Mouse (Mus musculus) forebrain, embryonic 10.5 days (tissue): Measurements from ENCODE around the gene Gnas. TPM values are rescaled to one million over a fixed set of nuclear protein-coding genes. Genes with fewer than 3 reads are reported as not detected.
"Not testable (repeated sequence)": the region's sequence is repeated elsewhere in the genome, so short reads cannot be mapped to it uniquely, and the experiment has no call there.

Experiments used
- DNase-seq: peaks from one replicate; pipeline ENCODE4 v3.0.0-alpha.2; 2017; ENCODE audit warnings: low spot score; ENCODE audit errors: extremely low spot score
- H3K27ac ChIP-seq: fragments of 300-500 bp; sonication (generic); 2 replicates; pipeline ENCODE4 v1.5.1; 2016; ENCODE audit warnings: mild to moderate bottlenecking
- H3K27me3 ChIP-seq: fragments of 300-500 bp; sonication (generic); 2 replicates; pipeline ENCODE4 v1.6.1; 2016; ENCODE audit warnings: mild to moderate bottlenecking; ENCODE audit not compliant: poor library complexity, severe bottlenecking
- H3K36me3 ChIP-seq: fragments of 300-500 bp; sonication (generic); replicated peaks from 2 replicates; pipeline ENCODE4 v1.6.1; 2016; ENCODE audit warnings: mild to moderate bottlenecking, moderate library complexity
- H3K4me1 ChIP-seq: fragments of 300-500 bp; sonication (generic); 2 replicates; pipeline ENCODE4 v1.6.1; 2016
- H3K4me3 ChIP-seq: fragments of 300-500 bp; sonication (generic); 2 replicates; pipeline ENCODE4 v1.5.1; 2016; ENCODE audit warnings: mild to moderate bottlenecking, moderate library complexity
- H3K9me3 ChIP-seq: fragments of 300-500 bp; sonication (generic); 2 replicates; pipeline ENCODE4 v1.6.1; 2016; ENCODE audit warnings: mild to moderate bottlenecking, moderate library complexity
- WGBS: fragments of 180-500 bp; shearing (Covaris S2); methylation state at CpG from one replicate; pipeline ENCODE4 v1.1.7; 2016; 5-methylcytosine and 5-hydroxymethylcytosine counted together
- polyA plus RNA-seq: library from polyadenylated mRNA; unstranded; fragments of >200 nt; fragmentation: Nextera tagmentation; extraction: Ambion mirVana; gene quantifications from 2 replicates; pipeline ENCODE4 v1.2.1, GENCODE M21; 2016

Gnas gene
- polyA plus RNA-seq, 1 experiment from 2014 or later = 880 TPM

DNA sequence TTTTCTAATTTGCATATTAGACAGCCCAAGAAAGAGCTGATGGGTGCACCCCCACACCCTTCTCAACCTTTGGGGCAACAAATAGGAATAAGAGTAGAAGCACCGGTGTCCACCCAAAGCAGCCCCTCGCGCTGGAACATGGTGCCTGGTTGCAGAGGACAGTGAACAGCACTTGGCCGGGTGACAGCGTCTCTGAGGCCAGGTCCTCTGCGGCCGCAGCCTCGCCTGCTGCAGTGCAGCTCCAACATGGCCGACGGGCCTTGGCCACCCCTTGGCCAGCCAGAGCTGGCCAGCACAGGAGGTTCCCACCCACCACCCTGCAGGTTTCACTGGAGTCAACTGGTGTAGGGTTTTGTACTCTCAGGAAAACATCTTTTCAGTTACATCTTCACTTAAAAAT, 50.3 kb downstream of the Gnas start:
- Histone ChIP-seq H3K9me3 (no peaks in the 10 kb centered on the region), H3K4me1 (peaks cover 61% of the 10 kb centered on the region), H3K27ac (no peak overlapping the region), H3K36me3 (peaks cover 49% of the 10 kb centered on the region), H3K27me3 (no peaks in the 10 kb centered on the region), H3K4me3 (no peak overlapping the region)
- no peak for DNase-seq
- 86% methylated on average over 10 of the region's 10 CpGs for WGBS

DNA sequence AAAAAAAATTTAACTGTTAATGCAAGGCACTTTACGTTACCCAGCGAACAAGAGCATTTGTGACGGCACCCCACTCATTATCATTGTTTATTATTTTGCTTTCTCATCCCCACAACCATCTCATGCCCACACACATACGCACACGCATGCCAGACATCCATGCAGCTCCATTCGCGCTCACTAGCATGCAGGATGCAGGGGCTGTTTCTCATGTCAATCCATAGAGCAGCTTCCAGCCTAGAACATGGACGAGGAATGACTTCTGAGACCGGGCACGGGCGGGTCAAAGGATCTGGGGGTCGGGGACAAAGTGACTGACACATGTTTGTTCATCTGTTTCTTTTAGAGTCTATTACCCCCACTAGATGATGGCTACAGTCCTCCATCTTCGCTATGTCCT, 53.2 kb downstream of the Gnas start:
- Histone ChIP-seq H3K27ac (no peak overlapping the region), H3K27me3 (no peaks in the 10 kb centered on the region), H3K4me1 (peaks cover 57% of the 10 kb centered on the region), H3K36me3 (peaks cover 77% of the 10 kb centered on the region), H3K9me3 (no peaks in the 10 kb centered on the region), H3K4me3 (no peak overlapping the region)
- 92% methylated on average over 13 of the region's 13 CpGs for WGBS
- no peak for DNase-seq

DNA sequence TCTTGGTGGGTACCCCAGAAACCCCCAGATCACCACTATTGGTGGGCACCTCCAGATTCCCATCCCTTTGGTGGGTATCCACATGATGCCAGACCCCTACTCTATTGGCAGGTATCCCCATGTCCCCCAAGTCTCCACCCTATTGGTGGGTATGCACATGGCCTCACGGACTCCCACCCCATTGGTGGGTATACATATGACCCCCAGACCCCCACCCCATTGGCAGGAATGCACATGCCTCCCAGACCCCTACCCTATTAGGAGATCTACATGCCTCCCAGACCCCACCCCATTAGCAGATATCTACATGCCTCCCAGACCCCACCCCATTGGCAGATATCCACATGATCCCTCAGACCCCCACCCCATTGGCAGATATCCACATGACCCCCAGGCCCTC, 55.6 kb downstream of the Gnas start:
- no peaks in the 10 kb centered on the region for H3K27me3 ChIP-seq
- DNase-seq = no peak
- no peak overlapping the region for H3K4me3 ChIP-seq
- H3K27ac ChIP-seq = no peak overlapping the region
- H3K4me1 ChIP-seq = peaks cover 51% of the 10 kb centered on the region
- peaks cover 92% of the 10 kb centered on the region for H3K36me3 ChIP-seq
- WGBS = 100% methylated on average over 1 of the region's 1 CpGs
- no peaks in the 10 kb centered on the region; the same call in 1 of the 2 replicates for H3K9me3 ChIP-seq

DNA sequence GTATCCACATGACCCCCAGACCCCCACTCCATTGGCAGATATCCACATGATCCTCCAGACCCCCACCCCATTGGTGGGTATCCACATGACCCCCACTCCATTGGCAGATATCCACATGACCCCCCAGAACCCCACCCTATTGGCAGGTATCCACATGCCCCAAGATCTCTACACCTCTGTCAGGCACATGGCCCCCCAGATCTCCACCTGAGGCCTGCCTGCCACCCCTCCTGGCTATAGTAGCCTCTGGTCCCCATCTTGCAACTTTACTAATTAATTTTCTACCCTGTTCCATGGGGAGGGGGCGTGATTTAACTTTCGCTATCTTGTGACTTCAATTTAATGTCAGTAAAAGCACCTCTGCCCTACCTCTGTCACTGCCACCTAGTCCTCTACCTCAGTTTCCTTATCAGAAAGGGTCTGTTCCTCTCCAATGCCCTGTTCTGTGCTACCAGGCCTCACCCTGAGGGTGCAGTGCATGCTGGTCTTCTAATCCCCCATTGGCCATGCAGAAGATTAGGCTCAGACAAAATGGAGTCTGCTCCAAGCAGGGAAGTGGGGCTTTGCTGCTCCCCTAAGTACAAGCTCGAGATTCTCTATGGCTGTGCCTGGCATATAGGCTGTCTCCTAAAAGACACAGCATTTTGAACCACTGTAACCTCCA, 56.2 kb downstream of the Gnas start:
- H3K4me1 ChIP-seq = peaks cover 44% of the 10 kb centered on the region
- no peaks in the 10 kb centered on the region for H3K27me3 ChIP-seq
- no peak overlapping the region for H3K4me3 ChIP-seq
- H3K36me3 ChIP-seq = peaks cover 92% of the 10 kb centered on the region
- DNase-seq = no peak
- H3K9me3 ChIP-seq = peaks cover 6% of the 10 kb centered on the region; the same call in 1 of the 2 replicates
- WGBS = 90% methylated on average over 3 of the region's 3 CpGs
- H3K27ac ChIP-seq = no peak overlapping the region

DNA sequence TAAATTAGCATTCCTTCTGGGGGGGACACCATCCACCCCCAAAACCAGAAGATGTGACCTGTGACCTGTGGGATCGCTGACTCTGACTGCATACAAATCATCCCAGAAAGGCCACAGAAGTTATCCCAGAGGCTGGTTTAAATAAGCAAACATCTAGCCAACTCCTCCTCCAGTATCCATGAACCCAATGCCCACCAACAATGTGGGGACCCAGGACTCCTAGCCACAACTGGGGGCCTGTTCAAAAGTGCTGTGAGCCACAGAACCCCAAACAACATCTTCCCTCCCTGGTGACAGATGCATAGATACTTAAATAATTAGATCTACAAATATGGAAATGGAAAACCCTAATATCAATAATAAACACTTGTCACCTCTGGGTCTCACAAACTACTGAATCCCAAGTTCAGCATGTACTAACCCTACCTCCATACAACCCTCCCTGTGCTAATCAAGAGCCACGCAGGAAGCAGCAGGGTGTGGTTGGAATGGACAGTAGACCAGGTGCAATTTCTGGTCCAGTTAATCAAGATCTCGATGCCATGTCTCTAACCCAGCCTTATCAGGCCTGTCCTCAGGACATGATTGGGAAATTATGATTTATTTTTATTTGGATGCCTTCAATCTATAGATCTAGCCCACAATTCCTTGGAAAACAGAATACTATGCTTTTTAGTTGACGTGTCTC, 56.9 kb downstream of the Gnas start:
- DNase-seq = no peak
- 95% methylated on average over 4 of the region's 4 CpGs for WGBS
- Histone ChIP-seq H3K27ac (no peak overlapping the region), H3K36me3 (peaks cover 97% of the 10 kb centered on the region), H3K27me3 (no peaks in the 10 kb centered on the region), H3K4me3 (no peak overlapping the region), H3K4me1 (peaks cover 37% of the 10 kb centered on the region), H3K9me3 (peaks cover 9% of the 10 kb centered on the region; the same call in 1 of the 2 replicates)

DNA sequence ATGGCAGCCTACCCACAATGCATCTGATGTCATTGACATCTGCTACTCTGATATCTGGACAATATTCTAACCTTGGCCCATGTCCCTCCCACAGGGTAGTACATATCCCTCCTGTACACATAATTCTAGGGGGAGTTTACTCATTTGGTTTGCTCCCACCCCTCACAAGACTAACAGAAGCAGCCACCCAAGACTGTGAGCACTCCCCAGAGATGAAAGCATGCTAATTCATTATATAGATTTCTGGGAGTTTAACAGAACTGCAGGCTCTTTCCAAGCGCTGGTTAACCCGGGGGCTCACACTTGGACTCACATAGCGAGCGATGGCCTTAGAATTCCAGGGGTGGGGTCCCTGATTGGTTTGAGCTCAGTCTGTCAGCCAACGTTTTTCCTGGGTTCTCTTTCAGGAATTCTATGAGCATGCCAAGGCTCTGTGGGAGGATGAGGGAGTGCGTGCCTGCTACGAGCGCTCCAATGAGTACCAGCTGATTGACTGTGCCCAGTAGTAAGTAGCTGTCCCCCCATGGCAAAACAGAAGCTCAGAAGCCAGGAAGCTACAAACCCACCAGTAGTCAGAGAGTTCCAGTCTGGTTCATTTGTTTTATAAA, 58.8 kb downstream of the Gnas start:
- H3K4me3 ChIP-seq = no peak overlapping the region
- H3K27ac ChIP-seq = no peak overlapping the region
- no peaks in the 10 kb centered on the region for H3K27me3 ChIP-seq
- H3K36me3 ChIP-seq = peaks cover 96% of the 10 kb centered on the region
- peaks cover 32% of the 10 kb centered on the region for H3K4me1 ChIP-seq
- H3K9me3 ChIP-seq = peaks cover 16% of the 10 kb centered on the region; the same call in 1 of the 2 replicates
- DNase-seq = no peak
- 84% methylated on average over 8 of the region's 8 CpGs for WGBS

DNA sequence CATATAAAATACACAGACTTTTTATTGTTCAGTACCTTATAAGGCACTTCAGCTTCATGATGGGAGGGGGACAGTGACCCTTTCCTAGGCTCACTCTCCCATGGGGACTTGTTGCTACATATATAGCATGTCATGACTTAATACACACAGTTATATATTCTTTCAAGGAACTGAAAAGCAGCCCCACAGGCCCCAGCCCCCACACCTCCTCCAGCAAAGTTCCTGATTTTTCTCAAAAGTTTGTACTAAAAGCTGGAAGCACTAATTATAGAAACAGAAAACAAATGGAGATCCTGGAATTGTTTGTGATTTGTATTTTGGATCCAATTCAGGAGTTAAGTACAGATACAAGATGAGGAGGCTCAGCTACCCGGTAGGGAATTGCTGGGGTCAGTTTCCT, 59.4 kb downstream of the Gnas start:
- H3K27ac ChIP-seq = no peak overlapping the region
- DNase-seq = no peak
- no peaks in the 10 kb centered on the region for H3K27me3 ChIP-seq
- H3K36me3 ChIP-seq = peaks cover 90% of the 10 kb centered on the region
- H3K4me3 ChIP-seq = no peak overlapping the region
- WGBS = 90% methylated on average over 1 of the region's 1 CpGs
- H3K4me1 ChIP-seq = peaks cover 29% of the 10 kb centered on the region
- H3K9me3 ChIP-seq = peaks cover 16% of the 10 kb centered on the region; the same call in 1 of the 2 replicates

DNA sequence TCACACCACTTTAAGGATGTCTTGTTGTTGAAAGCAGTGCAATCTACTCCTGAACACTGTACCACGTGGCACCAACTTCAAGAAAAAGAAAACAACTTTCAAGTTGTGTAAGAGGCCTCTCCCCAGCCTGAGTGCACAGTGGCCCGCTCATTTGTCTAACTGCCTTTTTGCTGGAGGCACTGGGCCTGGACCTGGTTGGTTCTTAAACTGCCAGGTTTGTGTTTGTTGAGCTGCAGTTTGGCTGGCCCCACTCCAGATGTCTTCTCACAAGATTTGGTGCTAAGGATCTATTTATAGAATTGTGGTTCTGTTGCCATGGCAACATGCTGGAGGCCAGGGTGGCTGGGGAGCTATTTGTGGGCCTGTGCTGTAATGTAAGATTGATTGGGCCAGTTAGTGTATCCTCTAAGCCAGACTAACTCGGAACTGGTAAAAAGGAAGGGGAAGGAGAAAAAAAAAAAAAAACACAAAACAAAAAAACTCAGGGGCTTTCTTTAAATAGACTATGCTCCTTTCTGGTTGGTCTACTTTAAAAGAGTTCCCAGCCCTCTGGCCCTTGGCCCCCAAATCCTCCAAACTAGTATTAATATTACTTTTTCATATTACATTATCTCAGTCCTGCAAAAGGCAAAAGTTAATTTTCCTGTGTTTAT, 60.0 kb downstream of the Gnas start:
- 68% methylated on average over 3 of the region's 3 CpGs for WGBS
- Histone ChIP-seq H3K27me3 (no peaks in the 10 kb centered on the region), H3K4me3 (no peak overlapping the region), H3K9me3 (peaks cover 16% of the 10 kb centered on the region; the same call in 1 of the 2 replicates), H3K27ac (no peak overlapping the region), H3K36me3 (peaks cover 84% of the 10 kb centered on the region), H3K4me1 (peaks cover 29% of the 10 kb centered on the region)
- no peak for DNase-seq

DNA sequence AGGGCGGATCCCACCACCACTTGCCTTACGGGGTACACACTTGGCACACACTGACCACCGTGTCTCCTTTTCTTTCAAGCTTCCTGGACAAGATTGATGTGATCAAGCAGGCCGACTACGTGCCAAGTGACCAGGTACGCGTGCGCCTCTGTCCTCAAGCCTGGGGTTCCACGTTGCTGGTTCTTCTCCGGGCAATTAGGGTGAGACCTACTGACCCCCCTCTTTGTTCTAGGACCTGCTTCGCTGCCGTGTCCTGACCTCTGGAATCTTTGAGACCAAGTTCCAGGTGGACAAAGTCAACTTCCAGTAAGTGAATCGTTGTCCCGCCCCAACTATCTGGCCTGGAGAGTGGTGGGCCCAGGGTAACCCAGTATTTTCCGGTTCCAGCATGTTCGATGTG, 60.9 kb downstream of the Gnas start:
- peaks cover 75% of the 10 kb centered on the region for H3K36me3 ChIP-seq
- H3K4me1 ChIP-seq = peaks cover 23% of the 10 kb centered on the region
- peaks cover 16% of the 10 kb centered on the region; the same call in 1 of the 2 replicates for H3K9me3 ChIP-seq
- no peak overlapping the region for H3K4me3 ChIP-seq
- no peak overlapping the region for H3K27ac ChIP-seq
- no peaks in the 10 kb centered on the region for H3K27me3 ChIP-seq
- WGBS = 98% methylated on average over 16 of the region's 16 CpGs
- no peak for DNase-seq

DNA sequence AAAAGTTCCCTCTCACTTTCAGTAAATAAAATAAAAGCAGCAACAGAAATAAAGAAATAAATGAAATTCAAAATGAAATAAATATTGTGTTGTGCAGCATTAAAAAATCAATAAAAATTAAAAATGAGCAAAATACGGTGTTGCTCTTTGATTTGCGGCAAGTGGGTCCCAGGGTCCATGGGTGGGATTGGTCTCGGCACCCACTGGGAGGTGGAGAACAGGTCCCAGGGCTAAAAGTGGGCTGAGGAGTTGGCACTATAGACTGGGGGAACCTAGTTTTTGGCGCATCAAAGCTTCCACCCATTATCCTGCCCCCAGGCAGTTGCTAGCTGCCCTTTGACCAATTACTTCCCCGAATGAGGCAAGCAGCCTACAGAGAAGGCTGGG, 62.5 kb downstream of the Gnas start, which contains the start of gene Gm20721:
Gene Gm20721 (minus strand): TSS at position 101 of the 387 bp plus-strand sequence.
- DNase-seq = no peak
- Histone ChIP-seq H3K27ac (no peak within 1 kb of the TSS), H3K4me3 (no peak within 1 kb of the TSS), H3K9me3 (peaks cover 16% of the 10 kb centered on the region; the same call in 1 of the 2 replicates), H3K4me1 (peaks cover 18% of the 10 kb centered on the region), H3K36me3 (peaks cover 59% of the 10 kb centered on the region), H3K27me3 (no peaks in the 10 kb centered on the region)
- 91% methylated on average over 5 of the region's 5 CpGs for WGBS

DNA sequence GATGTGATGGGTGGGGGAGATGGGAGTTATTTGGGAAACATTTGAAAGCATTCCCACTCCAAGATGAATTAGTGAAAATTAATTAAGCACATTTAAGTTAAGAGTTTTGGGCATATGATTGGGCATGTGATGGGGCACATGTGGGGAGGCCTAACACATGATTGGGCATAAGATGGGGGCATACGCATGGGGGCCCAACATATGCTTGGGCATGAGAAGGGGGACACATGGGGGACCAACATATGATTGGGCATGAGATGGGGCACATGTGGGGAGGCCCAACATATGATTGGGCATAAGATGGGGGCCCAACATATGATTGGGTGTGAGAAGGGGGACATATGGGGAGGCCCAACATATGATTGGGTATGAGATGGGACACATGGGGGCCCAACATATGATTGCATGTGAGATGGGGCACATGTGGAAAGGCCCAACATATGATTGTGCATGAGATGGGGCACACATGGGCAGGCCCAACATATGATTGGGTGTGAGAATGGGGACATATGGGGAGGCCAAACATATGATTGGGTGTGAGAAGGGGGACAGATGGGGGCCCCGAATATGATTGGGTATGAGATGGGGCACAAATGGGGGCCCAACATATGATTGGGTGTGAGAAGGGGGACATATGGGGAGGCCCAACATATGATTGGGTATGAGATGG, 63.0 kb downstream of the Gnas start:
- Histone ChIP-seq H3K9me3 (peaks cover 16% of the 10 kb centered on the region; the same call in 1 of the 2 replicates), H3K36me3 (peaks cover 54% of the 10 kb centered on the region), H3K4me1 (peaks cover 18% of the 10 kb centered on the region)
- not testable (repeated sequence) for DNase-seq, H3K4me3 ChIP-seq, H3K27me3 ChIP-seq, H3K27ac ChIP-seq
- WGBS = 96% methylated on average over 2 of the region's 2 CpGs

DNA sequence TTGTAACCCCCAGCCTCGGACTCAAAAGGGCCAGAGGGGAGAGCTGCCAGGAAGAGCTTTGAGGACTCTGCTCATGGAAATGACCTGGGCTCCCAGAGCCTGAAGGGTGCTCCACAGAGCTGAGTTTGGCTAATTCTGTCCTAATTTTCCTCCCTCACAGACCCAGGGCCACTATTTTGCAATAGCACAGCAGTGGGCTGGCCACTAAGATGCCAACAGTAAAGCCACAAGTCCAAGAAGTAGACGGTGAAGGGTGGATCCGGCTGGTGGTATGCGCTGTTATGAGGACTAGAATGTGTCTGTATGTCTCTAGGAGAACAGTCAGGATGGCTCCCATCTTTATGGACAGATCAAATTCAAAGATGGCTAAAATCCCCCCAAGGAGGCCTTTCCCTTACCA, 74.4 kb downstream of the Gnas start:
- peak; percentile 4 for DNase-seq
- Histone ChIP-seq H3K9me3 (no peaks in the 10 kb centered on the region), H3K27me3 (no peaks in the 10 kb centered on the region), H3K36me3 (no peaks in the 10 kb centered on the region), H3K4me1 (no peaks in the 10 kb centered on the region), H3K4me3 (no peak overlapping the region), H3K27ac (no peak overlapping the region)
- WGBS = 89% methylated on average over 4 of the region's 4 CpGs
